Mouse (Mus musculus) v-Abl transformed pro-B cells (cell line): Measurements from ENCODE around the gene Slc16a14.
"Not testable (repeated sequence)": the region's sequence is repeated elsewhere in the genome, so short reads cannot be mapped to it uniquely, and the experiment has no call there.

Source experiments
- in situ Hi-C, 2 experiments: fragments of 400-800 bp; cut with MboI; formaldehyde crosslinking; loops; one replicate each; pipeline ENCODE4 v1.15.1; 2025; ENCODE audit not compliant: unreplicated experiment in 2 of 2

Gene Slc16a14

DNA sequence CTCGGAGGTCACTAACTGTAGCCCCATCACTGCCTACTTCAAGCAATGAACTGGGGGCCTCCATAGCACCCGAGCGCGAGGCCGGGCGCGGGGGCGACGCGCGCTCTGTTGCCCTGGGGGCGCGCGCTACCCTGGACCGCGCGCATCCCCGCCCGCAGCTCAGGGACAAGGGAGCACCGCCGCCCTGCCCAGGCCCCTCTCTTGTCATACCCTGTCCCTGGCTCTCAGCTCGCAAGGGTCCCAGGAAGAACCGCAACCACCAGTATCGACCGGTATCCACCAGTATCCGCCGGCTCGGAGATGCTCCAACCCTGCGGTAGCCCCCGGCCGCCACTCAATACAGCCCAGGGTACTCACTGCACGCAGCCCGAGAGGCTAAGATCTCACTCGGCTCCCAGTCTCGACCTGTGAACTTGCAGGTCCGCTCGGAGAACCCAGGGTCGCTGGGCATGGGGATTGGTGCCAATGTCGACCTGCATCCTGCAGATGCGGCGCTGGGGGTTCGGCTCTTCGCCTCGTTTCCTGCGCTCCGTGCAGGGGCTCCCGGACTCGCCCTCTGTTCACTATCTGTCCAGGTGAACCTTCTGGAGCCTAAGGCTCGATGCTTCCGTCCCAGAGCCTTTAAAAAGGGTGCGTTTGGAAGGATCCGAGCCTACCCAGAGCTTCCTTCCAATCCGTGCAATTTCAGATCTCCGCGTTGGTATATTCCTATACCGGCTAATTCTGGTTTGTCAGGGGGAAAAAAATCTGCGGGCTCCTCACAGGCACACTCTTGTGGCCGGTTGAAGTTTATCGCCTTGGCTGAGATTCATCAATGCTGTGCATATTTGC is at the start of gene Slc16a14:
Gene Slc16a14 (minus strand): TSS at position 632 of the 831 bp plus-strand sequence.
- in situ Hi-C loops: no loop called here

DNA sequence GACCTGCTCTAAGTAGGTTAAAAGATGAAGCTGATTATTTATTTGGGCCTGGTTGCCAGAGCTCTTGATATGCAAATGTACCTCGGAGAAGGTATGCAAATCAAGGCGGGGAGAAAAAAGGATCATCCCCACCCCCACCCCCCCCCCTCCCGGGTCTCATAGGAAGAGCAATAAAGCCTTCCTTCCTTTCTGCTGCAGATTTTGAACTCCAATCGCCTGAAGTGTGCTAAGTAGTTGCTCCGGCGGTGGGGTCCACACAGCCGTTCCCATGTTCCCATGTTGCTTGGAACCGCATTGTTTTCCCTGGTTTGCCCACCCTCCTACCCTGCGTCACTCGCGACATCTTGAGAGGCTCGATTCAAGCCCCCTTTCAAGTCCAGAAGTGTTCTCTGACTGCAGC is 26.8 kb upstream of the Slc16a14 start:
- in situ Hi-C loops: not testable (repeated sequence)

DNA sequence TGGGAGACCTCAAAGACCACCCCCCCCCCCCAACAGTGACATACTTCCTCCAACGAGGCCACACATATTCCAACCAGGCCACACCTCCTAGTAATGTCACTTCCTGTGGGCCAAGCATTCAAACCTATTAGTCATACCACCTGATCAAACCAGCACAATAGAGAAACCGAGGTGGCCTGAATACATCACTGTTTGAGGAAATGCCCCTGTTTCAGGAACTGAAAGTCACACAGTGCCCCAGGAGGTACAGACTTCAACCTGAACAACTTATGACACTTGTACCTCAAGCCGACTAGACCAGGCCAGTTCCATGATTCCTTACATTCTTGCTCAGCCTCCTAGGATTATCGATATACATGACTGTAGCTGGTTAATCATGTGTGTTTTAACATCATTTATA is 22.8 kb upstream of the Slc16a14 start:
- in situ Hi-C loops: not testable (repeated sequence)

DNA sequence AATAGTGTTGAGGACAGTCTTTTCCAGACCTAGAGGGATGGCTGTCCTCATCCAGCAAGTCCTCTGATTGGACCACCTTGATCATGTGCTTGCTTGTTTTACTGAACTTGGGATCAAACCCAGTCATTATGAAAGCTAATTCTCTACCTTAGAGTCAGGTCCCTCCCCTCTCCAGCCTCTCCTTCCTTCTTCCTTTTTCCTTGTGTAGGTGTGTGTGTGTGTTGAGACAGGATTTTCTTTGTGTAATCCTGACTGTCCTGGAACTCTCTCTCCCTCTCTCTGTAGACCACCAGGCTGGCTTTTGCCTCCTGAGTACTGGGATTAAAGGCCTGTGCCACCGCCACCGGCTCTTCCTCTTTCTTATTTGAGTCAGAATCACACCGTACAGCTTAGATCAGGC is 21.8 kb upstream of the Slc16a14 start:
- in situ Hi-C loops: not testable (repeated sequence)

DNA sequence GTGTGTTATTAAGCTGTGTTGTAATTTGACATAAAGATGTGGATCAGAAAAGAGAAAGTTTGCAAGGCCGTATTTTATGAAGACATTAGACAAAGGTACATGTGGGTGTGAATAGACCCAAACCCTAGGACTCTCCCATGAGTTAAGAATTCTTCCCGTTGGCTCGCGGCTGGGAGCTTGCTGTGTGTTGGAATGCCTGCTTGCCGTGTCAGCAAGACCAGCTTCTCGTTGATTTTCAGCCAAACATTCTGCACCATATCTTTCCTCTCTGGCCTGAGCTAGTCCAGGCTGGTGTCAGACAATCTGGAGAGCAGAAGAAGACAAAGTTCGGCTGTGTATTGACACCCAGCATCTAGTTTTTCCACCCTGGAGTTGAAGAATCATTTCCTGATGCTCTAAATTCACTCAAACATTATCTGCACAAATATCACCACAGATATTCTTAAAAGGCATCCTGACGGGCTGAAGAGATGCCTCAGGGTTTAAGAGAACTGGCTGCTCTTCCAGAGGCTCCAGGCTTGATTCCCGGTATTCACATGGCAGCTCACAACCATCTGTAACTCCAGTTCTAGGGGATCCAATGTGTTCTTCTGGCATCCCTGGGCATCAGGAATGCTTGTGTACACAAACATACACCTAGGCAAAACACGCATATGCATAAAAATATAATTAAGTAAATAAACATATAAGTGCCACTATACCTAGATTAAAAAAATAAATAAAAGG is 17.7 kb upstream of the Slc16a14 start:
- in situ Hi-C loops: no loop called here

DNA sequence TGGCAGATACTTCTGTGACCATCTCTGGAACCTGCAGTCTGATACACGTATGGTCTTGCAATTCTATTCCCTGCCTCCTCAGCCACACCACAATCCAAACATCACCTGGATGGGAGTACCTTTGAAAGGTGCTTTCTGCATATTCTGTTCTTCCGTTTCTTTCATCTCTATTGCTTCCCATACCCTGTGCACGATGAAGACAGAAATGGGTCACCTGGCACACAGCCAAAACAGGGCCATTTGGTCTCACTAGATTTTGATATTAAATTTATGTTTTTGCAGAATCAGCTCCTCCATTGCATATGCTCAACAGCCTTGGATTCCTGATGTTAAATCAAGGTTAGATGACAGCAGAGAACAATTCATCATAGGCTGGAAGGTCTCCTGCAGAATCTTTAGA is 16.6 kb upstream of the Slc16a14 start:
- in situ Hi-C loops: no loop called here

DNA sequence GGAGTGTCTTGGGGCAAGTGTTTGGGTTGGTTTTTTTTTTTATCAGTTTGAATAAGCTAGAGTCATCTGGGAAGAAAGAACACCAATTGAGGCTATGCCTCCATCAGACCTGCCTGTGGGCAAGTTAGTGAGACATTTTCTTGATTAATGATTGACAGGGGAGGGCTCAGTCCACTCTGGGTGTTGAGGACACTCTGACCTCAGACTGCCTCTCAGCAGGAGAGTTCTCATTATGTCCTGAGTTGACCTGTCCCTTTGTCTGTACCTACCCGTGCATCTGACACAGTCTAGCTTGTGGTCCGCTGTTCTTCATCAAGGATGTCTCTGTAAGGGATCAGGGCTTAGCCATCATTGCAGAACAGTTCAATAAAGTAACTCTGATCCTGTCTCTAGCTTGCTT is 12.5 kb upstream of the Slc16a14 start:
- in situ Hi-C loops: no loop called here

DNA sequence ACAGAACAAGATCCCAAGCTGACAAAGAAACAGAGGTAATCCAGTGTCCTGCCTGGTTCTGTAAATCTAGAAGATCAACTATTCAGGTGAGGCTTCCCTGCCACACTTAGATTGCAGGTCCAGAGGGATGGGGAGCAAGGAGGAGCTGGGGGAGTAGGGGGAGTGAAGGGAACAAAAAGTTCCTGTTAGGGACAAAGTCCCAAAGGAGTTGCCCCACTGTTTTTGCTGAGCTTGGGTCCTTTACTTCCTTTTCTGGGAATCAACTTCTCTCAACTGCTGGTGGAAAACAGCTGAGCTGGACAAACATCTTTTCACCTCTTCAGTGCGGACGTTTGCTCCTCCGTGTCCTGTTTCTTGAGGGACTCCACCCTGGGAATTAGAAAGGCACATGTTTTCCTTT is 11.0 kb upstream of the Slc16a14 start:
- in situ Hi-C loops: no loop called here

DNA sequence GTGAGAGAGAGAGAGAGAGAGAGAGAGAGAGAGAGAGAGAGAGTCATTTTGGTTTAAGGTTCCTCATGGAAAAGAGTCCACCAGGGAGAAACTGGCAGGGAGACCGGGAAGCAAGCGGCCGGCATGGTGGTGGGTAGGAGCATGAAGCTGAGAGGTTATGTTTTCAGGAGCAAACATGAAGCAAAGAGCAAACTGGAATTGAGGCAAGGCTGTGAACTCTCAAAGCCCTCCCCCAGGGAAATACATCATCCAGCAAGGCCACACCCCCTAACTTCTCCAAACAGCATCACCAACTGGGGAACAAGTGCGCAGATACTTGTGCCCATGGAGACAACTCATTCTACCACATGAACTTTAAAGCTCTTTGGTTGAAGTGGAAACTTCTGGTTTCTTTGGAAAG is 8.6 kb upstream of the Slc16a14 start:
- in situ Hi-C loops: no loop called here

DNA sequence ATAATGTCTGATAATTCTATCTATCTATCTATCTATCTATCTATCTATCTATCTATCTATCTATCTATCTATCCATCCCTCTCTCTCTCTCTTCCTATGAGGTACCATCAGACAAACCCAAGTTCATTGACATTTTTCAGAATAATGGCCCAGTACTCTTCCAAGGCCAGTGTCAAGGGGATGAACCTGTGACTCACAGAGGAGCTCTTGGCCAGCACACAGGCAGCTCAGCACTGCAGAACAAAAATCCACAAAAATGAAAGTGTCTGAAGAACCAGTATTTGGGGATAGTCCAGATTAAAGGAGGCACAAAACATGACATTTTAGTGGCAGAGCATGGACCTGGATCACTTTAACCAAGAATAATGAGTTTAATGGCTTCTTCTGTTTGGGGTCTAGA is 7.7 kb upstream of the Slc16a14 start:
- in situ Hi-C loops: no loop called here

DNA sequence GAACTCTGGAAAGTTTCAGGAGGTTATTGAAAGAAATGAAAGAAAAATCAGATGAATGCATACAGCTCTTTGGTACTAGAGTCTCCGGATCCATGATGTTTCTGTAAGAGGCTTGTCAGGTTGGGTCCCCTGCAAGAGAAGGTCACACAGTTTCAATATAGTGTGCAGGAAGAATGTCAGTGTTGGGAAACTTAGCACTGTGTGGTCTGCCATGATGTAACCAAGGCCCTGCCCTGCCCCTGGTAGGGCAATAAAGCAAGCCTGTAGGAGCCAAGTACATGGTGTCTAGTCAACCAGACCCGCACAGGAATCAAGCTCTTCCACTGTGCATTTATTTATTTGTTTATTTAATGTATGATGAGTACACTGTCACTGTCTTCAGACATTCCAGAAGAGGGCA is 5.4 kb upstream of the Slc16a14 start:
- in situ Hi-C loops: no loop called here

DNA sequence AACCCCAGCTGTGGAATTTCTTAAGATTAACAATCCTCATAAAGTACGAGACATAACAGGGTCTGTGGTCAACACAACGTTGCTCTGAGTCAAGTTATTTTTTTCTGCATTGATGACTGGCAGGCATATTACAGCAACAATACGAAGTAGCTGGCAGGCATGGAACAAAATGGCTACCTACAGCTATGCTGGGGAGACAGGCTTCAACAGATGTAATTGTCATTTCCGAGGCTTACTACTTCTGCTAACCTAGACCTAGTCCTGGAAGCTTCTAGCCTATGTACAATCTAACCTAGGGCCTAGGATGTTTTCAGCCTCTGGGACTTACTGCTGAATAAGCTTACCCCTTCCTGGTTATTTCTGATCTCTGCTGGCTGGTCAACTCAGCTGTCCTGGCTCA is 4.5 kb upstream of the Slc16a14 start:
- in situ Hi-C loops: no loop called here

DNA sequence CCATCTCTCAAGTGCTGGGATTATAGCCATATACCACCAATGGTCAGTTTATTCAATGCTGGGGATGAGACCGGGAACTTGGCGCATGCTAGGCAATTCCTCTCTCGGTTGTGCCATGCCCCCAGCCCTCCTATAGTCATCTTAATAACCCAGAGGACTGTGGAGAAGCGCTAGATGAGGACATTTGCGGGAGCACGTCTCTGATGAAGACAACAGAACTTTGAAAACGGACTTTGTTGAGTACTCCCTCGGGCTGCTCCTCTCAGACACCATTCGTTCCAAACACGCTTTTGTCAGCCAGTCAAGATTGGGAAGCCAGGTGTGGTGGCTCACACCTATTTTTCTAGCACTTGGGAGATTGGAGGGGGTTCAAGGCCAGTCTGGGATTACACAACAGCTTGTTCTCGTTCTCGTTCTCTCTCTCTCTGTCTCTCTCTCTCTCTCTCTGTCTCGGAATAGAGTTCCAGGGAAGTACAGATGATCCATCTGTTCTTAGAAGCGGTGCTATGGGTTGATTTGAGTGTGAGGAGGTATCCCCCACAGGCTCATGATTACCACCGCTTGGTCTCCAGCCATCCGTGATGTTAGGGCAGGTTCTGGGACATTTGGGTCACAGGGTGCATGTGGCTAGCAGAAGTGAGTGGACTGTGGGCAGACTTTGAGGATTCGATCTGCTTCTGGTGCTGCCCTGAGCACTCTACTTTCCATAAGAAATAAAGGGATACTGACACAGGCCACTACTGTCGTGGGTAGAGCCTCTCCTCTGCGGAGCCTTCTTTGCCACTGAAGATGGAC is 2.0 kb upstream of the Slc16a14 start:
- in situ Hi-C loops: no loop called here

DNA sequence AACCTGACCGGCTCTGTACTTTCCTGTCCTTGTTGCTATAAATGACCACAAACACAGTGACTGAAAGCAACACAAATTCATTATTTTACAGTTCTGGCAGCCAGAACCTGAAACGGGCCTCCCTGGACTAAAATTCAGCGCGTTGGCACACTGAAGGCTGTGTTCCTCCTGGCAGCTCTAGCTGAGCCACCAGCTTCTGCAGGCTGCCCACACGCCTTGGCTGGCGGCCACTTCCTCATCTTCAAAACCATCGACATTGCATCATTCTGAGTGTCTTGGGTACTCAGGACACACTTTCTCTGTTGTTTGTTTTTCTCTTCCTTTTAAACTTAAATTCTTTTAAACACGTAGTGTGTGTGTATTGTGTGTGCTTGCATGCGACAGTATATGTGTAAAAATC is 734 bp upstream of the Slc16a14 start:
- in situ Hi-C loops: no loop called here

DNA sequence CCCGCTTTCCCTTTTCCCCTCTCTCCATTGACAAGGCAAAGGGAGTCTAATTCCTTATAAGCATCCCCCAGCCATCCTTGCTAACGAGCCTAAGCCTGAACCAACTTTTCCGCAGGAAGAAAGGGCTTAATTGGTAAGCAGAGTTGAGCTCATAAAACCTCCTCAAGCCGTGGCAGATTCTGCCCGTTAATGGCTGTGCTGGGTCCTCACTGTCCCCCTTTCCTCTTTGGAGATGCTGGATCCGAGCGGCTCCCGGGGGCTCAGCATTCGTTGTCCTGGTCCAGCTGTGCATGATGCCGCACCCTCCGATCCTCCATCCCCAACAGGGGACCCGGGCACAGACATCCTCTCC is 807 bp downstream of the Slc16a14 start:
- in situ Hi-C loops: no loop called here

DNA sequence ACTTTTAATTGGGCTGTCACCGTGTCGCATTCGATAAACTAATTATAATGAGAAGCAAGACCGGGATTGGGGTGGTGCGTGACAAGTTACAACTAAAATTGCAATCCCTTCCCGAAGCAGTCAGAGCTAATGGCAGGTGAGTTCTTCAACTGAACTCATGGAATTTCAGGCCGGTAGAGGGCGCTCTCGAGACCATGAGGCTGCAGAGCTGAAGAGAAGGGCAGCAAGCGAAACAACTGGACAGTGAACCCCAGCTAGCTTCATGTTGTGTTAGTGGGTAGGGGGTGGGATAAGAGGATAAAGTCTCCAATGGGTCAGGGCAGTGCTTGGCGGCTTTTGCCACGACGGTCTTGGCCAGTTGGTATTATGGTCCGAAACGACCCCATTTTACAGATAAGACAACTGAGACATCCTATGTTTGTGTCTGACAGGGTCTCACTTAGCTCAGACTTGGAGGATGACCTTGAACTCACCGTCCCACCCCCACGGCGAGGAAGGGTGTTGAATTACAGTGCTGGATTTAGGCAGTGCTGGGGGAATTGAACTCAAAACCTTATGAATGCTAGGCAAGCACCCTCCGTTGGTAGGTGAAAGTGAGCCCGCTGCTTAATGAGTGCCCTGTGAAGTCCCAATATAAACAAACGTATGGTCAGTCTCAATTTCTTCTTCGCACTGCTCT is 1.3 kb downstream of the Slc16a14 start:
- in situ Hi-C loops: no loop called here

DNA sequence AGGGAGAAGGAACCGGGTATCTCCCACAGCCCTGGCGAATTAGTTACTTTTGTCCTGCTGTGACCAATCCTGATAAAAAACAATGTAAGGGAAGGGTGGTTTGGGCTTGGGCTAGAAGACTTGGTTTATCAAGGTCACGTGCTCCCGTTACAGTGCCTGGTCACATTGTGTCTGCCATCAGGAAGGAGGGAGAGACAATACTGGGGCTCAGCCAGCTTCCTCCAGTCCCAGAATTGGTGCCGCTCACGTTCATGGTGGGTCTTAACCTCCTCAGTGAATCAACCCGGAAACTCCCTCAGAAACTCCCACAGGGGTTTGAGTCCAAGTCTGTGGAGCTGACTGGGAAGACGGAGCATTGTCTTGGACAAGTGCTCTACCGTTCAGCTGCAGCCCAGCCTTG is 9.3 kb downstream of the Slc16a14 start:
- in situ Hi-C loops: no loop called here

DNA sequence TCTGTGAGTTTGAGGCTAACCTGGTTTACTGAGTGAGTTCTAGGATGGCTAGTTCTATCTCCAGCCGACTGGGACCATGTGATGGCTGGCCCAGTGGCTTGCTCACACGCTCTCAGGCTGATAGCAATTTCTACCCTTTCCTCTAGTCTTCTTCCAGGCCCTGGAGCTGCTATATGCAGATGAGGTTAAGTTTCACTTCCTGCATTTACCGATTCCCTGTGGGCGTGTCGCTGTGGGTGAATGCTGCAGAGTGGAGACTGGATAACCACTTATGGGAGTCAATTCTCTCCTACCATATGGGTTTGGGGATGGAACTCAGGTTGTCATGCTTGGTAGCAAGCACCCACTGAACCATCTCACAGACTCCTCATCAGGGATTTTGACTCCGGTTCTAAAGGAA is 10.8 kb downstream of the Slc16a14 start:
- in situ Hi-C loops: no loop called here

DNA sequence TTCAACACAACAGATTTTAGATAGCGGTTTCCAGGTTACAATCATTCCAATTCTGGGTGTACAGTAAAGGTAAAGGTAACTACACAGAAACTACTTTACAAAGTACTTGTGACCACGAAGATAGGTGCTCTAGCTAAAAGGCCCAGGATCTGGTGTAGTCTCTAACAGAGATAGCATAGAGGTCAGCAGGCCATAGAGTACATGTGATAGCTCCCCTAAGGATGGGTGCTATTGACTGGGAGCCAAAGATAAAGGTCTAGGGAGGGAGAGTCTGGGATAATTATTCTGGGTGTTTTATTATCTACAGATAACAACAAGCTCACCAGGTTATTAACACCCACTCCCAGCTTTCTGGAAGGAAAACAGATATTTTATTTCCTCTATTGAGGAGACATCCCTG is 11.5 kb downstream of the Slc16a14 start:
- in situ Hi-C loops: no loop called here

DNA sequence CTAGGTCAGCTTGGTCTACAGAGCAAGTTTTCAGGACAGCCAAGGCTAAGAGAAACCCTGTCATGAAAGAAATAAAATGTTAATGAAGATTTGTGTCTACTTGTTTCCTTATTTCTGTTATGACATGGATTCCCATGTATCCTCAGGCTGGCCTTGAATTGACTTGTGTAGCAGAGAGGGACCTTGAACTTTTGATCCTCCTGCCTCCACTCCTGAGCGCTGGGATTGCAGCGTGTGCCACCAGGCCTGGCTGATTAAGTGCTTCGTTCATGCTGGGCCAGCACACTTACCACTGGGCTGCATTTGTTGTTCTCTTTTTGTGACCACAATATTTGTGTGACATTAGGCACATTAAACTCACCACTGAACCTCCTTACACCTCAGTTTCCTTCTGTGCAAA is 16.1 kb downstream of the Slc16a14 start:
- in situ Hi-C loops: no loop called here

DNA sequence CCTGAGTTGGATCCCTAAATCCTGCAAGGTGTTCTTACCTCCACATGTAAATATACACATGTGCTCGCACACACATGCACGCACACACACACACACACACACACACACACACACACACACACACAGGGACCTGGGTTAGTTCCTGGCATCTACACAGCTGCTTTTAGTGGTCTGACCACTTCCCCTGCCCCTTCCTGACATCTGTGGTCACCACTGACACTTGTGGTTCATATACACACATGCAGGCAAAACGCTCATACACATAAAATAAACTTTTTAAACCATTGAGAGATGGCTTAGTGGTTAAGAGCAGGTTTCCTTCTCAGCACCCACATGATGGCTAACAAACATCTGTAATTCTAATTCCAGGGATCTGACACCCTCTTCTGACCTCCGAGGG is 19.9 kb downstream of the Slc16a14 start:
- in situ Hi-C loops: no loop called here
